Mouse (Mus musculus) stomach, embryonic 16.5 days (tissue): ENCODE results near the gene Polr3h. TPM values are rescaled to one million over a fixed set of nuclear protein-coding genes. Genes with fewer than 3 reads are reported as not detected.
A peak's percentile ranks its signal among the peaks of the same experiment; 100 is the strongest.

Experiments used
- ATAC-seq: fragments of 200-750 bp; cut with Nextera tagmentation; 2 replicates; pipeline ENCODE4 v1.8.0; 2017; ENCODE audit warnings: moderate number of reproducible peaks, moderate TSS enrichment; ENCODE audit not compliant: insufficient read depth, low FRiP score
- H3K27ac ChIP-seq: fragments of 300-500 bp; sonication (generic); 2 replicates; pipeline ENCODE4 v1.5.1; 2014; ENCODE audit warnings: low read length
- H3K27me3 ChIP-seq: fragments of 300-500 bp; sonication (generic); 2 replicates; pipeline ENCODE4 v1.6.1; 2014; ENCODE audit warnings: low read length, control low read depth, mixed read lengths; ENCODE audit not compliant: control insufficient read depth, insufficient read depth
- H3K36me3 ChIP-seq: fragments of 300-500 bp; sonication (generic); 2 replicates; pipeline ENCODE4 v1.6.1; 2014; ENCODE audit warnings: low read length; ENCODE audit not compliant: control insufficient read depth, insufficient read depth
- H3K4me1 ChIP-seq: fragments of 300-500 bp; sonication (generic); 2 replicates; pipeline ENCODE4 v1.6.1; 2014; ENCODE audit warnings: low read length, control low read depth, mixed read lengths; ENCODE audit not compliant: control insufficient read depth, insufficient read depth
- H3K4me2 ChIP-seq: fragments of 300-500 bp; sonication (generic); 2 replicates; pipeline ENCODE4 v1.6.1; 2014; ENCODE audit warnings: low read depth, low read length, mixed read lengths
- H3K4me3 ChIP-seq: fragments of 300-500 bp; sonication (generic); replicated peaks from 2 replicates; pipeline ENCODE4 v1.5.1; 2014; ENCODE audit warnings: mild to moderate bottlenecking, low read length
- H3K9ac ChIP-seq: fragments of 300-500 bp; sonication (generic); 2 replicates; pipeline ENCODE4 v1.6.1; 2014; ENCODE audit warnings: low read length
- H3K9me3 ChIP-seq: fragments of 300-500 bp; sonication (generic); replicated peaks from 2 replicates; pipeline ENCODE4 v1.6.1; 2016; ENCODE audit warnings: low read length, control low read depth; ENCODE audit not compliant: control insufficient read depth
- WGBS: fragments of 180-500 bp; shearing (Covaris S2); extraction: QIAGEN DNeasy Blood & Tissue Kit; methylation state at CpG from one replicate; pipeline ENCODE4 v1.1.7; 2014; 5-methylcytosine and 5-hydroxymethylcytosine counted together
- polyA plus RNA-seq: library from polyadenylated mRNA; unstranded; fragments of >200 nt; fragmentation: Nextera tagmentation; extraction: Ambion mirVana; gene quantifications from 2 replicates; pipeline ENCODE4 v1.2.1, GENCODE M21; 2015

Polr3h gene
- polyA plus RNA-seq, 1 experiment from 2014 or later = 58.6 TPM

GRCm38 (mm10) chr15:81871604-81872261 lies 54.3 kb downstream of the Polr3h start, which contains the start of gene Phf5a:
Gene Phf5a (minus strand): TSS chr15:81871911.
- H3K27me3 ChIP-seq = no peaks in the 10 kb centered on the region
- peaks cover 19% of the 10 kb centered on the region for H3K36me3 ChIP-seq
- H3K4me2 ChIP-seq = peak within 1 kb of the TSS; percentile 90
- H3K27ac ChIP-seq = peak within 1 kb of the TSS; percentile 99
- H3K9ac ChIP-seq = peak within 1 kb of the TSS; percentile 72
- peaks cover 6% of the 10 kb centered on the region; the same call in 1 of the 2 replicates for H3K4me1 ChIP-seq
- WGBS = under 1% methylated on average over 30 of the region's 30 CpGs
- H3K9me3 ChIP-seq = no peaks in the 10 kb centered on the region
- H3K4me3 ChIP-seq = peak within 1 kb of the TSS; percentile 57
- ATAC-seq = peak; percentile 90

- Histone ChIP-seq H3K4me3 (no peak overlapping the region), H3K36me3 (peaks cover 30% of the 10 kb centered on the region), H3K9me3 (no peaks in the 10 kb centered on the region), H3K27ac (no peak overlapping the region), H3K9ac (no peak overlapping the region), H3K27me3 (no peaks in the 10 kb centered on the region), H3K4me1 (peaks cover 6% of the 10 kb centered on the region; the same call in 1 of the 2 replicates), H3K4me2 (no peak overlapping the region)
- WGBS = 94% methylated on average over 5 of the region's 5 CpGs
- ATAC-seq = no peak
Observed at GRCm38 (mm10) chr15:81869985-81870384, 56.1 kb downstream of the Polr3h start.

- 91% methylated on average over 7 of the region's 7 CpGs for WGBS
- no peak overlapping the region for H3K4me2 ChIP-seq
- no peaks in the 10 kb centered on the region for H3K4me1 ChIP-seq
- H3K9me3 ChIP-seq = no peaks in the 10 kb centered on the region
- ATAC-seq = no peak
- H3K27me3 ChIP-seq = no peaks in the 10 kb centered on the region
- no peak overlapping the region for H3K9ac ChIP-seq
- H3K4me3 ChIP-seq = no peak overlapping the region
- peaks cover 24% of the 10 kb centered on the region for H3K36me3 ChIP-seq
- H3K27ac ChIP-seq = no peak overlapping the region
Observed at GRCm38 (mm10) chr15:81864238-81864637, 61.8 kb downstream of the Polr3h start.

GRCm38 (mm10) chr15:81860471-81861135 lies 65.4 kb downstream of the Polr3h start:
- H3K9ac ChIP-seq = 0 out of 2 replicates have a peak overlapping the region, but pooled peaks have one; percentile 1
- H3K4me3 ChIP-seq = 0 out of 2 replicates have a peak overlapping the region, but pooled peaks have one; percentile 5

GRCm38 (mm10) chr15:81859330-81860255 lies 66.4 kb downstream of the Polr3h start:
- H3K27ac ChIP-seq = peak overlapping the region; percentile 99
- H3K27me3 ChIP-seq = no peaks in the 10 kb centered on the region
- 0% methylated on average over 39 of the region's 39 CpGs for WGBS
- H3K9me3 ChIP-seq = no peaks in the 10 kb centered on the region
- H3K9ac ChIP-seq = peak overlapping the region; percentile 91
- peaks cover 9% of the 10 kb centered on the region for H3K4me1 ChIP-seq
- ATAC-seq = peak; percentile 79
- peak overlapping the region; percentile 78 for H3K4me2 ChIP-seq
- H3K36me3 ChIP-seq = no peaks in the 10 kb centered on the region
- peak overlapping the region; percentile 84 for H3K4me3 ChIP-seq

More at GRCm38 (mm10) chr15:81860471-81861135, 65.4 kb downstream of the Polr3h start:
- H3K9me3 ChIP-seq = no peaks in the 10 kb centered on the region
- no peaks in the 10 kb centered on the region for H3K27me3 ChIP-seq
- 28% methylated on average over 8 of the region's 8 CpGs for WGBS
- H3K4me2 ChIP-seq = peak overlapping the region; percentile 78
- 0 out of 2 replicates have a peak, but pooled peaks cover 5% of the 10 kb centered on the region for H3K36me3 ChIP-seq
- ATAC-seq = no peak
- H3K27ac ChIP-seq = peak overlapping the region; percentile 68
- peaks cover 2% of the 10 kb centered on the region; the same call in 1 of the 2 replicates for H3K4me1 ChIP-seq

GRCm38 (mm10) chr15:81858517-81859329 lies 67.3 kb downstream of the Polr3h start, which contains the start of gene Tob2:
Gene Tob2 (minus strand): TSS chr15:81858796.
- Histone ChIP-seq H3K27me3 (no peaks in the 10 kb centered on the region), H3K9ac (peak within 1 kb of the TSS; percentile 91), H3K4me2 (peak within 1 kb of the TSS; percentile 81), H3K9me3 (no peaks in the 10 kb centered on the region), H3K4me3 (peak within 1 kb of the TSS; percentile 84), H3K36me3 (no peaks in the 10 kb centered on the region), H3K4me1 (peaks cover 9% of the 10 kb centered on the region), H3K27ac (peak within 1 kb of the TSS; percentile 99)
- under 1% methylated on average over 44 of the region's 44 CpGs for WGBS
- ATAC-seq = peak; percentile 5; the same call in 1 of the 2 replicates

GRCm38 (mm10) chr15:81858138-81858516 lies 67.9 kb downstream of the Polr3h start:
- Histone ChIP-seq H3K9me3 (no peaks in the 10 kb centered on the region), H3K4me3 (peak overlapping the region; percentile 84), H3K27ac (peak overlapping the region; percentile 99), H3K4me2 (peak overlapping the region; percentile 81), H3K36me3 (no peaks in the 10 kb centered on the region), H3K27me3 (no peaks in the 10 kb centered on the region), H3K4me1 (peaks cover 9% of the 10 kb centered on the region), H3K9ac (peak overlapping the region; percentile 91)
- 0% methylated on average over 23 of the region's 23 CpGs for WGBS
- ATAC-seq = peak; percentile 23

GRCm38 (mm10) chr15:81857724-81858116 lies 68.3 kb downstream of the Polr3h start:
- WGBS = under 1% methylated on average over 33 of the region's 33 CpGs

More at GRCm38 (mm10) chr15:81857724-81858116, 68.3 kb downstream of the Polr3h start:
- H3K4me3 ChIP-seq = peak overlapping the region; percentile 84
- peak overlapping the region; percentile 81 for H3K4me2 ChIP-seq
- peaks cover 9% of the 10 kb centered on the region for H3K4me1 ChIP-seq
- no peak for ATAC-seq
- H3K27ac ChIP-seq = peak overlapping the region; percentile 99
- H3K36me3 ChIP-seq = no peaks in the 10 kb centered on the region
- no peaks in the 10 kb centered on the region for H3K27me3 ChIP-seq
- H3K9ac ChIP-seq = peak overlapping the region; percentile 91
- no peaks in the 10 kb centered on the region for H3K9me3 ChIP-seq
